Mouse (Mus musculus): ENCODE results near the gene Tctex1d2. TPM values are rescaled to one million over a fixed set of nuclear protein-coding genes. Genes with fewer than 3 reads are reported as not detected.

Tctex1d2 gene
- total and polyA plus RNA-seq, 3 experiments: not detected

DNA sequence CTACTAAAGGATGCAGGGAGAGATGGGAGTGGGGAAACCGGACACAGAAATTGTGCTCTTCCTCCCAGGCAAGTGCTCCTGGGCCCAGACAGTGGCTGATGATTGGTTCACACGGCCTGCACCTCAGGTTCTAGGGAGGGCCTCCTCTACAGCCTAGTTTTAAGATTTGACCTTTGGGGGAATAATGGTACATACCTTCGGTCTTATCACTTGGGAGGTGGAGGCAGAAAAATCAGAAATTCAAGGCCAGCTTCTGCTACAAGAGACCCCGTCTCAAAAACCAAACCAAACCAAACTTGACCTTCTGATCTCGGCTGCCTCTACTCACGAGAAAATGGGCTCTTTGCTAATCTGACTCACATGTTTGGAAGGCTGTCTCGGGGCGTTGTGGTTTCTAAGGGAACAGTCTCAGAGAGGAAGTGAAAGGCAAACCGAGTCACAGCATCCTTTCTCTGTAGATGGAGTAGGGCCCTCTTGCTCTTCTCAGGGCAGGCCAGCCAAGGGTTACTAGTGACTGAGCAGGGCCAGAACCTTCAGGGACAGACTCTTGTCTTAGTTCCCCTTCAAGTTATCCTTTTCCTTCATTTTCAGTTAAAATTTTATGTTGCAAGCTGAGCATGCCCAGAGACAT is 18.1 kb upstream of the Tctex1d2 start (continued):
- TF ChIP-seq MYC (IDR thresholded peaks at IDR 0.05; ENCODE audit: low read depth, low read length) (peak; percentile 93), MEF2A (IDR thresholded peaks at IDR 0.05; ENCODE audit: borderline replicate concordance, low read depth, low read length) (peak; percentile 63), JUN (IDR thresholded peaks at IDR 0.05; ENCODE audit: insufficient read depth, low read depth, low read length) (peak; percentile 25; the same call in 1 of the 2 replicates), USF1 (IDR thresholded peaks at IDR 0.05; ENCODE audit: low read depth, low read length) (no peak), E2F4 (IDR thresholded peaks at IDR 0.05; ENCODE audit: insufficient replicate concordance, low read depth, low read length) (no peak), ZC3H11A (IDR thresholded peaks at IDR 0.05; ENCODE audit: low read depth, low read length) (no peak), ZKSCAN1 (IDR thresholded peaks at IDR 0.05; ENCODE audit: borderline replicate concordance, low read depth, low read length) (no peak), TCF12 (IDR thresholded peaks at IDR 0.05; ENCODE audit: low read depth, low read length) (peak; percentile 74), ZNF384 (IDR thresholded peaks at IDR 0.05; ENCODE audit: low read depth, low read length) (no peak), MAFK (IDR thresholded peaks at IDR 0.05; ENCODE audit: insufficient replicate concordance, low read length) (peak; percentile 36; the same call in 1 of the 2 replicates), MAZ (IDR thresholded peaks at IDR 0.05; ENCODE audit: low read depth, low read length) (no peak)

DNA sequence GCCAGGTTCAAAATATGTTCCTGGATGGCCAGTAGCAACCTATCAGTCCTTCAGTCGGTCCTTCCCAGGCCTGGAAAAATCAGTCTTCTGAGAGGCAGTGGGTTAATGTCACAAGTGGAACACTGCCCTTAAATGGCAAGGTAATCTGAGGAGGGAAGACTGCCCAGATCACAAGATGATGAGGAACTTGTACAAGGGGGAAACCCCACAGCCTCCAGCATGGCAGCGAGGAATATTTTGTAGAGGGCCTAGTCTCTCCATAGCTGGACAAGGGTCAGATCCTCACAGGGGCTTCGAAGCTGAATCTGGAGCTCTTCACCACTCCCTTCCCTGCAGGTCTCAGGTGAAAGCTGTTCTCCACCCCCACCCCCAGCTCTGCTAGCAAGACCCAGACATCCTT is 16.7 kb upstream of the Tctex1d2 start:
- H3K27ac ChIP-seq (ENCODE audit: insufficient read depth, low read depth): peak overlapping the region; percentile 1; the same call in 1 of the 2 replicates
- H3K4me3 ChIP-seq (replicated peaks in 1 of 3; ENCODE audit: low read depth in 2 of 3, low read length in 2 of 3, poor library complexity in 1 of 3): no peak overlapping the region
- dilution Hi-C loops (cut with MboI; ENCODE audit: extremely low pct_ligation_motif_present, extremely low pct_unique_long_range_greater_than_20kb, low sequenced_read_pairs): no loop called here
- H3K9ac ChIP-seq (ENCODE audit: insufficient read depth, low read depth): no peak overlapping the region
- H3K4me2 ChIP-seq (ENCODE audit: insufficient read depth, low read depth, poor library complexity, severe bottlenecking): no peak overlapping the region
- H3K79me2 ChIP-seq (replicated peaks; ENCODE audit: control insufficient read depth, extremely low read depth, insufficient read depth, poor library complexity, severe bottlenecking): no peaks in the 10 kb centered on the region
- in situ Hi-C loops (cut with MboI; ENCODE audit: low pct_ligation_motif_present, low pct_unique_long_range_greater_than_20kb, low sequenced_read_pairs): loop anchor here (5.0 kb wide), 1 partner anchor 34 kb away; no protein-coding TSS in a partner anchor
- no peaks in the 10 kb centered on the region for H3K9me3 ChIP-seq (replicated peaks; ENCODE audit: low read length)
- no peaks in the 10 kb centered on the region for H3K36me3 ChIP-seq (replicated peaks in 1 of 2; ENCODE audit: control insufficient read depth in 1 of 2, insufficient read depth in 1 of 2, low read length in 1 of 2)
- no peaks in the 10 kb centered on the region for H3K27me3 ChIP-seq (replicated peaks)
- peaks cover 29 to 69% of the 10 kb centered on the region in 2 experiments for H3K4me1 ChIP-seq (ENCODE audit: control insufficient read depth in 1 of 2, insufficient read depth in 2 of 2)
- DNase-seq (ENCODE audit: extremely low read depth): peak; percentile 84
- TF ChIP-seq RAD21 (IDR thresholded peaks at IDR 0.05; ENCODE audit: low read depth, low read length): no peak
- no peak for TF ChIP-seq UBTF (IDR thresholded peaks at IDR 0.05; ENCODE audit: low read depth, low read length)
- TF ChIP-seq MAZ (IDR thresholded peaks at IDR 0.05; ENCODE audit: low read depth, low read length): peak; percentile 71; the same call in 1 of the 2 replicates
- TF ChIP-seq MYC (IDR thresholded peaks at IDR 0.05; ENCODE audit: low read depth, low read length): no peak; the same call in 1 of the 2 replicates
- TF ChIP-seq NRF1 (IDR thresholded peaks at IDR 0.05; ENCODE audit: low read depth, low read length): 0 out of 2 replicates have a peak, but pooled peaks have one; percentile 12
- no peak for TF ChIP-seq USF1 (IDR thresholded peaks at IDR 0.05; ENCODE audit: low read depth, low read length)
- no peak for TF ChIP-seq CHD1 (IDR thresholded peaks at IDR 0.05; ENCODE audit: low read depth, low read length)
- peak; percentile 39 for TF ChIP-seq HCFC1 (IDR thresholded peaks at IDR 0.05; ENCODE audit: low read depth, low read length)
- no peak for TF ChIP-seq MXI1 (IDR thresholded peaks at IDR 0.05; ENCODE audit: low read depth, low read length)
- TF ChIP-seq ZMIZ1 (IDR thresholded peaks at IDR 0.05; ENCODE audit: low read depth, low read length): 0 out of 2 replicates have a peak, but pooled peaks have one; percentile 25
- no peak for TF ChIP-seq ZC3H11A (IDR thresholded peaks at IDR 0.05; ENCODE audit: low read depth, low read length)
- no peak for TF ChIP-seq POLR2AphosphoS2 (IDR thresholded peaks at IDR 0.05; ENCODE audit: low read depth, low read length)
- TF ChIP-seq KAT2A (IDR thresholded peaks at IDR 0.05; ENCODE audit: insufficient replicate concordance, low read length): no peak
- peak; percentile 61; the same call in 1 of the 2 replicates for TF ChIP-seq POLR2A (IDR thresholded peaks at IDR 0.05; ENCODE audit: low read depth, low read length)
- TF ChIP-seq RCOR1 (conservative IDR thresholded peaks at IDR 0.05; ENCODE audit: low read depth, low read length): peak; percentile 66; the same call in 1 of the 2 replicates
- no peak for TF ChIP-seq ZKSCAN1 (IDR thresholded peaks at IDR 0.05; ENCODE audit: borderline replicate concordance, low read depth, low read length)
- TF ChIP-seq PAX5 (IDR thresholded peaks at IDR 0.05; ENCODE audit: low read length): no peak
- TF ChIP-seq EP300 (IDR thresholded peaks at IDR 0.05; ENCODE audit: low read length): peak; percentile 77
- TF ChIP-seq BHLHE40 (IDR thresholded peaks at IDR 0.05; ENCODE audit: low read depth, low read length): peak; percentile 57
- TF ChIP-seq TCF12 (IDR thresholded peaks at IDR 0.05; ENCODE audit: low read depth, low read length): peak; percentile 64
- no peak for TF ChIP-seq GABPA (IDR thresholded peaks at IDR 0.05; ENCODE audit: insufficient replicate concordance, low read depth, low read length)
- 0 out of 2 replicates have a peak, but pooled peaks have one; percentile 47 for TF ChIP-seq TBP (conservative IDR thresholded peaks at IDR 0.05; ENCODE audit: low read depth, low read length)
- TF ChIP-seq MAX (IDR thresholded peaks at IDR 0.05; ENCODE audit: low read length): peak; percentile 81
- no peak for TF ChIP-seq USF2 (conservative IDR thresholded peaks at IDR 0.05; ENCODE audit: low read depth, low read length)
- TF ChIP-seq MAFK (IDR thresholded peaks at IDR 0.05; ENCODE audit: insufficient replicate concordance, low read length): no peak
- no peak for TF ChIP-seq SMC3 (IDR thresholded peaks at IDR 0.05; ENCODE audit: low read depth, low read length)
- TF ChIP-seq JUN (IDR thresholded peaks at IDR 0.05; ENCODE audit: insufficient read depth, low read depth, low read length): no peak
- peak; percentile 25; the same call in 1 of the 2 replicates for TF ChIP-seq MEF2A (IDR thresholded peaks at IDR 0.05; ENCODE audit: borderline replicate concordance, low read depth, low read length)
- TF ChIP-seq JUND (conservative IDR thresholded peaks at IDR 0.05; ENCODE audit: low read depth, low read length): no peak; the same call in 1 of the 2 replicates
- no peak for TF ChIP-seq NELFE (IDR thresholded peaks at IDR 0.05; ENCODE audit: low read depth, low read length)
- peak; percentile 47 for TF ChIP-seq IRF4 (IDR thresholded peaks at IDR 0.05; ENCODE audit: low read depth, low read length)
